Comparison of ENCODE assay signal across 23 mouse cellular contexts in genomic region chr15:31008594-31008993, GRCm38 (mm10).
DNase-seq lines count a peak whose midpoint lies in the region; ATAC-seq and TF ChIP-seq lines count a peak whose summit lies in the region.
"Had no signal": no experiment of that assay in that cellular context is flagged by ENCODE, and none has a peak within 500 bp of the region (broad histone marks: within the 10 kb centered on the region; RNA-seq: fewer than 3 reads in every experiment).

No protein-coding gene starts in this region.

- no peak for ATAC-seq in embryonic facial prominence, embryonic 11.5 days (replicated peaks; ENCODE audit: insufficient number of reproducible peaks, low FRiP score, low TSS enrichment, low read depth)
- ATAC-seq in kidney, postnatal 0 days (replicated peaks; ENCODE audit: low FRiP score, low read depth), result no peak
- no peak for ATAC-seq in kidney, embryonic 16.5 days (ENCODE audit: low FRiP score, low TSS enrichment)
- ATAC-seq in forebrain, postnatal 0 days, result no peak
- ATAC-seq: CD4-positive, CD25-positive, alpha-beta regulatory T cell, adult 4 months; forebrain, embryonic 13.5 days; forebrain, embryonic 15.5 days had no signal

- no peak for TF ChIP-seq EP300 in CH12.LX (IDR thresholded peaks at IDR 0.05; ENCODE audit: low read length)

- H3K36me3 ChIP-seq in embryonic facial prominence, embryonic 11.5 days (replicated peaks; ENCODE audit: control insufficient read depth, insufficient read depth, low read depth, low read length), result no peaks in the 10 kb centered on the region
- H3K36me3 ChIP-seq in embryonic facial prominence, embryonic 10.5 days (replicated peaks), result no peaks in the 10 kb centered on the region
- H3K36me3 ChIP-seq in kidney, postnatal 0 days (ENCODE audit: insufficient read depth, low read length), result no peaks in the 10 kb centered on the region
- no peaks in the 10 kb centered on the region for H3K36me3 ChIP-seq in kidney, embryonic 16.5 days (ENCODE audit: insufficient read depth, low read length)
- no peaks in the 10 kb centered on the region for H3K36me3 ChIP-seq in CH12.LX (replicated peaks in 1 of 2; ENCODE audit: control insufficient read depth in 1 of 2, insufficient read depth in 1 of 2, low read length in 1 of 2)
- peaks cover 5% of the 10 kb centered on the region; the same call in 1 of the 2 replicates for H3K36me3 ChIP-seq in forebrain, postnatal 0 days (ENCODE audit: insufficient read depth)
- H3K36me3 ChIP-seq: embryonic facial prominence, embryonic 13.5 days had no signal

- no peak for TF ChIP-seq RAD21 in CH12.LX (IDR thresholded peaks at IDR 0.05; ENCODE audit: low read depth, low read length)

- no peak overlapping the region for H3K4me2 ChIP-seq in embryonic facial prominence, embryonic 11.5 days (ENCODE audit: low read depth, low read length)
- H3K4me2 ChIP-seq in kidney, postnatal 0 days (ENCODE audit: low read length), result no peak overlapping the region
- H3K4me2 ChIP-seq in kidney, embryonic 16.5 days (replicated peaks; ENCODE audit: low read depth, low read length), result no peak overlapping the region
- peak overlapping the region; percentile 59 for H3K4me2 ChIP-seq in CH12.LX (ENCODE audit: insufficient read depth, low read depth, poor library complexity, severe bottlenecking)
- no peak overlapping the region for H3K4me2 ChIP-seq in forebrain, postnatal 0 days (ENCODE audit: low read depth)
- H3K4me2 ChIP-seq: embryonic facial prominence, embryonic 13.5 days; forebrain, embryonic 13.5 days; forebrain, embryonic 15.5 days had no signal

- peak; percentile 4 for DNase-seq in embryonic facial prominence, embryonic 11.5 days (ENCODE audit: low spot score)
- DNase-seq in embryonic facial prominence, embryonic 10.5 days (ENCODE audit: low spot score), result no peak
- DNase-seq in kidney, postnatal 0 days (ENCODE audit: low spot score), result peak; percentile 39
- peak; percentile 25 for DNase-seq in retina, postnatal 1 day
- no peak for DNase-seq in retina, embryonic 14.5 days (ENCODE audit: low spot score)
- DNase-seq in CH12.LX (ENCODE audit: extremely low read depth), result no peak
- no peak for DNase-seq in forebrain, postnatal 0 days
- DNase-seq: adrenal gland, adult 2 months; adrenal gland, postnatal 10 days; adrenal gland, postnatal 25 days; B cell, adult 2 months; cerebellum, adult 11 months; cerebellum, adult 18-20 months; cerebellum, adult 8-10 months; cerebellum, adult 9-11 months; cerebellum, postnatal 14 days; cerebellum, postnatal 36 days; embryo, embryonic 11 days had no signal

- TF ChIP-seq POLR2A in CH12.LX (IDR thresholded peaks at IDR 0.05; ENCODE audit: low read depth, low read length), result no peak

- no peaks in the 10 kb centered on the region for H3K79me2 ChIP-seq in CH12.LX (replicated peaks; ENCODE audit: control insufficient read depth, extremely low read depth, insufficient read depth, poor library complexity, severe bottlenecking)

- no peaks in the 10 kb centered on the region for H3K4me1 ChIP-seq in embryonic facial prominence, embryonic 11.5 days (ENCODE audit: control insufficient read depth, insufficient read depth, low read length)
- no peaks in the 10 kb centered on the region for H3K4me1 ChIP-seq in embryonic facial prominence, embryonic 10.5 days
- H3K4me1 ChIP-seq in kidney, postnatal 0 days (replicated peaks; ENCODE audit: insufficient read depth, low read length), result no peaks in the 10 kb centered on the region
- H3K4me1 ChIP-seq in kidney, embryonic 16.5 days (ENCODE audit: insufficient read depth, low read length), result no peaks in the 10 kb centered on the region
- H3K4me1 ChIP-seq in CH12.LX (ENCODE audit: control insufficient read depth in 1 of 2, insufficient read depth in 2 of 2), result peaks cover 5 to 7% of the 10 kb centered on the region in 2 experiments; a peak in 3 of 4 replicates
- no peaks in the 10 kb centered on the region for H3K4me1 ChIP-seq in forebrain, postnatal 0 days (ENCODE audit: insufficient read depth)
- H3K4me1 ChIP-seq: embryonic facial prominence, embryonic 13.5 days; forebrain, embryonic 13.5 days had no signal

- no peak overlapping the region for H3K9ac ChIP-seq in embryonic facial prominence, embryonic 11.5 days (replicated peaks; ENCODE audit: low read length)
- no peak overlapping the region for H3K9ac ChIP-seq in kidney, postnatal 0 days (ENCODE audit: low read depth, low read length)
- H3K9ac ChIP-seq in kidney, embryonic 16.5 days (replicated peaks; ENCODE audit: low read length), result no peak overlapping the region
- no peak overlapping the region for H3K9ac ChIP-seq in CH12.LX (ENCODE audit: insufficient read depth, low read depth)
- no peak overlapping the region for H3K9ac ChIP-seq in forebrain, postnatal 0 days
- H3K9ac ChIP-seq: embryonic facial prominence, embryonic 13.5 days; forebrain, embryonic 13.5 days; forebrain, embryonic 15.5 days had no signal

- no peak overlapping the region for H3K27ac ChIP-seq in embryonic facial prominence, embryonic 11.5 days (replicated peaks; ENCODE audit: low read depth, low read length)
- no peak overlapping the region for H3K27ac ChIP-seq in embryonic facial prominence, embryonic 10.5 days (replicated peaks)
- no peak overlapping the region for H3K27ac ChIP-seq in kidney, postnatal 0 days
- no peak overlapping the region for H3K27ac ChIP-seq in kidney, embryonic 16.5 days (ENCODE audit: low read length)
- no peak overlapping the region for H3K27ac ChIP-seq in CH12.LX (ENCODE audit: insufficient read depth, low read depth)
- no peak overlapping the region for H3K27ac ChIP-seq in forebrain, postnatal 0 days (ENCODE audit: low read depth, low read length)
- H3K27ac ChIP-seq: embryonic facial prominence, embryonic 13.5 days; forebrain, embryonic 13.5 days; forebrain, embryonic 15.5 days had no signal

- H3K4me3 ChIP-seq in embryonic facial prominence, embryonic 11.5 days (ENCODE audit: low read depth, low read length), result no peak overlapping the region
- no peak overlapping the region for H3K4me3 ChIP-seq in embryonic facial prominence, embryonic 10.5 days
- H3K4me3 ChIP-seq in kidney, postnatal 0 days (replicated peaks; ENCODE audit: low read depth, low read length), result no peak overlapping the region
- no peak overlapping the region for H3K4me3 ChIP-seq in kidney, embryonic 16.5 days (ENCODE audit: low read length)
- H3K4me3 ChIP-seq in CH12.LX (replicated peaks in 1 of 3; ENCODE audit: low read depth in 2 of 3, low read length in 2 of 3, poor library complexity in 1 of 3), result no peak overlapping the region
- no peak overlapping the region for H3K4me3 ChIP-seq in forebrain, postnatal 0 days (ENCODE audit: low read depth, low read length)
- H3K4me3 ChIP-seq: embryonic facial prominence, embryonic 13.5 days; forebrain, embryonic 13.5 days; forebrain, embryonic 15.5 days had no signal

- in situ Hi-C loops in CH12.LX (cut with MboI; ENCODE audit: low pct_ligation_motif_present, low pct_unique_long_range_greater_than_20kb, low sequenced_read_pairs), result no loop called here

- dilution Hi-C loops in CH12.LX (cut with MboI; ENCODE audit: extremely low pct_ligation_motif_present, extremely low pct_unique_long_range_greater_than_20kb, low sequenced_read_pairs), result no loop called here

- H3K9me3 ChIP-seq in embryonic facial prominence, embryonic 11.5 days (replicated peaks; ENCODE audit: control insufficient read depth, low read length), result no peaks in the 10 kb centered on the region
- no peaks in the 10 kb centered on the region for H3K9me3 ChIP-seq in embryonic facial prominence, embryonic 10.5 days
- H3K9me3 ChIP-seq in kidney, postnatal 0 days (replicated peaks; ENCODE audit: low read length), result no peaks in the 10 kb centered on the region
- H3K9me3 ChIP-seq in kidney, embryonic 16.5 days (ENCODE audit: low read length), result no peaks in the 10 kb centered on the region
- H3K9me3 ChIP-seq in CH12.LX (replicated peaks; ENCODE audit: low read length), result no peaks in the 10 kb centered on the region
- H3K9me3 ChIP-seq in forebrain, postnatal 0 days (ENCODE audit: low read length), result no peaks in the 10 kb centered on the region
- H3K9me3 ChIP-seq: embryonic facial prominence, embryonic 13.5 days; forebrain, embryonic 13.5 days; forebrain, embryonic 15.5 days had no signal

- no peaks in the 10 kb centered on the region for H3K27me3 ChIP-seq in embryonic facial prominence, embryonic 11.5 days (ENCODE audit: control insufficient read depth, insufficient read depth, low read length)
- no peaks in the 10 kb centered on the region for H3K27me3 ChIP-seq in embryonic facial prominence, embryonic 10.5 days (replicated peaks; ENCODE audit: low read depth, poor library complexity, severe bottlenecking)
- H3K27me3 ChIP-seq in kidney, postnatal 0 days (ENCODE audit: insufficient read depth, low read length), result no peaks in the 10 kb centered on the region
- no peaks in the 10 kb centered on the region for H3K27me3 ChIP-seq in kidney, embryonic 16.5 days (ENCODE audit: insufficient read depth, low read length)
- no peaks in the 10 kb centered on the region for H3K27me3 ChIP-seq in CH12.LX (replicated peaks)
- no peaks in the 10 kb centered on the region for H3K27me3 ChIP-seq in forebrain, postnatal 0 days (ENCODE audit: insufficient read depth, low read length)
- H3K27me3 ChIP-seq: embryonic facial prominence, embryonic 13.5 days; forebrain, embryonic 13.5 days; forebrain, embryonic 15.5 days had no signal

- WGBS in embryonic facial prominence, embryonic 11.5 days, result 73% methylated on average over 6 of the region's 6 CpGs
- 72% methylated on average over 6 of the region's 6 CpGs for WGBS in embryonic facial prominence, embryonic 10.5 days
- 43% methylated on average over 6 of the region's 6 CpGs for WGBS in kidney, postnatal 0 days
- WGBS in kidney, embryonic 16.5 days, result 52% methylated on average over 6 of the region's 6 CpGs
- 62% methylated on average over 6 of the region's 6 CpGs for WGBS in forebrain, postnatal 0 days

- no peak for TF ChIP-seq CTCF in kidney, postnatal 0 days (IDR thresholded peaks at IDR 0.05; ENCODE audit: low read depth)
- no peak for TF ChIP-seq CTCF in CH12.LX (conservative IDR thresholded peaks at IDR 0.05 in 1 of 2, IDR thresholded peaks at IDR 0.05 in 1 of 2; ENCODE audit: low read depth in 2 of 2, low read length in 2 of 2)
- TF ChIP-seq CTCF in forebrain, postnatal 0 days (IDR thresholded peaks at IDR 0.05; ENCODE audit: low read depth), result no peak

TF ChIP-seq in CH12.LX, 34 proteins besides CTCF, POLR2A, EP300 and RAD21 (continues in another document):
- TF ChIP-seq MYC (IDR thresholded peaks at IDR 0.05; ENCODE audit: low read depth, low read length), result no peak
- no peak for TF ChIP-seq NELFE (IDR thresholded peaks at IDR 0.05; ENCODE audit: low read depth, low read length)
- TF ChIP-seq CHD2 (IDR thresholded peaks at IDR 0.05; ENCODE audit: low read length), result no peak
- TF ChIP-seq USF2 (conservative IDR thresholded peaks at IDR 0.05; ENCODE audit: low read depth, low read length), result no peak
- TF ChIP-seq USF1 (IDR thresholded peaks at IDR 0.05; ENCODE audit: low read depth, low read length), result no peak
- no peak for TF ChIP-seq E2F4 (IDR thresholded peaks at IDR 0.05; ENCODE audit: insufficient replicate concordance, low read depth, low read length)
- TF ChIP-seq BHLHE40 (IDR thresholded peaks at IDR 0.05; ENCODE audit: low read depth, low read length), result no peak
- no peak for TF ChIP-seq RCOR1 (conservative IDR thresholded peaks at IDR 0.05; ENCODE audit: low read depth, low read length)
- no peak for TF ChIP-seq MEF2A (IDR thresholded peaks at IDR 0.05; ENCODE audit: borderline replicate concordance, low read depth, low read length)

Comparison
In these comparisons a context has a peak if more than half of its experiments do, and no peak if none do; other contexts are left out.
1. DNase-seq: peak in embryonic facial prominence, embryonic 11.5 days (single experiment), kidney, postnatal 0 days (single experiment) and retina, postnatal 1 day (single experiment); none in embryonic facial prominence, embryonic 10.5 days (single experiment), retina, embryonic 14.5 days (single experiment), CH12.LX (single experiment) and forebrain, postnatal 0 days (single experiment).